Mouse (Mus musculus) frontal cortex, adult (tissue): ENCODE data around the gene Hsf2bp.

Source experiments
- ATAC-seq: cut with Nextera tagmentation; 2 replicates; pipeline ENCODE4 v1.9.2; 2017; ENCODE audit warnings: mild to moderate bottlenecking, moderate library complexity, mixed read lengths; ENCODE audit not compliant: low TSS enrichment

The Hsf2bp gene

GRCm38 (mm10) chr17:32031684-32032083 is 4.5 kb downstream of the Hsf2bp start:
- ATAC-seq: no peak

- ATAC-seq: no peak
These were observed 7.8 kb downstream of the Hsf2bp start for GRCm38 (mm10) chr17:32028301-32028700.

GRCm38 (mm10) chr17:32027666-32028065 is 8.5 kb downstream of the Hsf2bp start:
- ATAC-seq: peak; percentile 52; the same call in 1 of the 2 replicates

GRCm38 (mm10) chr17:32025386-32025785 is 10.8 kb downstream of the Hsf2bp start:
- peak; percentile 77 for ATAC-seq

GRCm38 (mm10) chr17:32024671-32025073 is 11.5 kb downstream of the Hsf2bp start:
- no peak for ATAC-seq

- peak; percentile 95 for ATAC-seq
These were observed 13.1 kb downstream of the Hsf2bp start for GRCm38 (mm10) chr17:32023088-32023487.

GRCm38 (mm10) chr17:32022551-32022950 is 13.6 kb downstream of the Hsf2bp start:
- ATAC-seq: no peak

- ATAC-seq: no peak
These were observed 14.2 kb downstream of the Hsf2bp start for GRCm38 (mm10) chr17:32021981-32022380.

- ATAC-seq: peak; percentile 77
These were observed 17.8 kb downstream of the Hsf2bp start for GRCm38 (mm10) chr17:32018127-32018894.

GRCm38 (mm10) chr17:32016481-32016880 is 19.7 kb downstream of the Hsf2bp start:
- ATAC-seq: no peak

- ATAC-seq: no peak
These were observed 22.5 kb downstream of the Hsf2bp start for GRCm38 (mm10) chr17:32013659-32014058.

GRCm38 (mm10) chr17:32012254-32012653 is 23.9 kb downstream of the Hsf2bp start:
- no peak for ATAC-seq

- ATAC-seq: no peak
These were observed 24.5 kb downstream of the Hsf2bp start for GRCm38 (mm10) chr17:32011694-32012093.

GRCm38 (mm10) chr17:32006800-32007199 is 29.3 kb downstream of the Hsf2bp start:
- ATAC-seq: no peak

- ATAC-seq: no peak
These were observed 32.9 kb downstream of the Hsf2bp start for GRCm38 (mm10) chr17:32003251-32003650.

GRCm38 (mm10) chr17:31998351-31998750 is 37.8 kb downstream of the Hsf2bp start:
- no peak for ATAC-seq

- peak; percentile 73; the same call in 1 of the 2 replicates for ATAC-seq
These were observed 39.8 kb downstream of the Hsf2bp start for GRCm38 (mm10) chr17:31996331-31996730.

- ATAC-seq: no peak
These were observed 40.4 kb downstream of the Hsf2bp start for GRCm38 (mm10) chr17:31995784-31996183.

GRCm38 (mm10) chr17:31994132-31994531 is 42.0 kb downstream of the Hsf2bp start:
- ATAC-seq: no peak

- ATAC-seq: no peak
These were observed 42.8 kb downstream of the Hsf2bp start for GRCm38 (mm10) chr17:31993354-31993753.

GRCm38 (mm10) chr17:31992004-31992403 is 44.1 kb downstream of the Hsf2bp start:
- no peak for ATAC-seq

GRCm38 (mm10) chr17:31989035-31989434 is 47.1 kb downstream of the Hsf2bp start:
- no peak for ATAC-seq

- no peak for ATAC-seq
These were observed 49.2 kb downstream of the Hsf2bp start for GRCm38 (mm10) chr17:31986915-31987314.

- ATAC-seq: no peak
These were observed 52.7 kb downstream of the Hsf2bp start for GRCm38 (mm10) chr17:31983491-31983890.
